Mouse (Mus musculus): ENCODE results near the gene Camta1.

- TF ChIP-seq CTCF (conservative IDR thresholded peaks at IDR 0.05; ENCODE audit: low read length): no peak
- TF ChIP-seq NANOG (IDR thresholded peaks at IDR 0.05; ENCODE audit: borderline replicate concordance, low read length): no peak
- TF ChIP-seq POU5F1 (IDR thresholded peaks at IDR 0.05; ENCODE audit: borderline replicate concordance, low read length): no peak
Observed at GRCm38 (mm10) chr4:151770697-151771096, 91.0 kb downstream of the Camta1 start.
